Mouse (Mus musculus) hindbrain, embryonic 14.5 days (tissue): ENCODE results near the gene Ankrd65. TPM values are rescaled to one million over a fixed set of nuclear protein-coding genes. Genes with fewer than 3 reads are reported as not detected.

Experiments used
- ATAC-seq: fragments of 200-750 bp; cut with Nextera tagmentation; 2 replicates; pipeline ENCODE4 v1.8.0; 2017; ENCODE audit warnings: moderate number of reproducible peaks, mild to moderate bottlenecking, moderate TSS enrichment, moderate library complexity; ENCODE audit not compliant: low FRiP score
- DNase-seq: peaks from one replicate; pipeline ENCODE4 v3.0.0-alpha.2; 2015; ENCODE audit warnings: low spot score
- H3K27ac ChIP-seq: fragments of 300-500 bp; sonication (generic); 2 replicates; pipeline ENCODE4 v1.5.1; 2014; ENCODE audit warnings: mild to moderate bottlenecking, moderate library complexity
- H3K27me3 ChIP-seq: fragments of 300-500 bp; sonication (generic); 2 replicates; pipeline ENCODE4 v1.6.1; 2014; ENCODE audit warnings: mild to moderate bottlenecking, low read length, mixed read lengths; ENCODE audit not compliant: control insufficient read depth, insufficient read depth
- H3K36me3 ChIP-seq: fragments of 300-500 bp; sonication (generic); replicated peaks from 2 replicates; pipeline ENCODE4 v1.6.1; 2014; ENCODE audit not compliant: control insufficient read depth, insufficient read depth
- H3K4me1 ChIP-seq: fragments of 300-500 bp; sonication (generic); replicated peaks from 2 replicates; pipeline ENCODE4 v1.6.1; 2014; ENCODE audit warnings: antibody characterized with exemption, low read length, mixed read lengths; ENCODE audit not compliant: control insufficient read depth, insufficient read depth
- H3K4me2 ChIP-seq: fragments of 300-500 bp; sonication (generic); replicated peaks from 2 replicates; pipeline ENCODE4 v1.6.1; 2014; ENCODE audit warnings: mild to moderate bottlenecking, moderate library complexity
- H3K4me3 ChIP-seq: fragments of 300-500 bp; sonication (generic); replicated peaks from 2 replicates; pipeline ENCODE4 v1.5.1; 2014; ENCODE audit warnings: mild to moderate bottlenecking, low read length
- H3K9ac ChIP-seq: fragments of 300-500 bp; sonication (generic); 2 replicates; pipeline ENCODE4 v1.6.1; 2014
- H3K9me3 ChIP-seq: fragments of 300-500 bp; sonication (generic); 2 replicates; pipeline ENCODE4 v1.6.1; 2016; ENCODE audit warnings: low read length; ENCODE audit not compliant: control insufficient read depth
- WGBS: fragments of 180-500 bp; shearing (Covaris S2); extraction: QIAGEN DNeasy Blood & Tissue Kit; methylation state at CpG from one replicate; pipeline ENCODE4 v1.1.7; 2014; 5-methylcytosine and 5-hydroxymethylcytosine counted together
- polyA plus RNA-seq: library from polyadenylated mRNA; unstranded; fragments of >200 nt; fragmentation: Nextera tagmentation; extraction: Ambion mirVana; gene quantifications from 2 replicates; pipeline ENCODE4 v1.2.1, GENCODE M21; 2014

The Ankrd65 gene
- polyA plus RNA-seq, 1 experiment from 2014 or later: not detected

DNA sequence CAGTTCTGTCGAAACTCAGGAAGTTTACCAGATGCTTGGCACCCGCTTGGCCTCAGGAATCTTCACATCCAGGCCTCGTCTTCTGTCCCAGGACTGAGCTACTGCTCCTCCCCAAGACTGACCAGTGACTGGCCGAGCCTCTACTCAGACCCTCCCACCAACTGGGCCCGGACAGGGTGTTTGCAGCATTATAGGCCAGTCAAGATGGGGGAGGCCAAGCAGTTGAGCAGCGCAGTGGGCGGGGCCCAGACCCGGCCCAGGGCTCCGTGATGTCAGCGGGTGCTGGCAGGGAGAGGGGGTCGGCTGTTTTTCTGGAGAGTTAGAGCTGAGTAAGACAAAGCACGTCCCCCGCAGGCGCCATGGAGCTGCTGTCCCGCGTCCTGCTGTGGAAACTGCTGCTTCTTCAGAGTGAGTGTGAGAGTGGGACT, 49.3 kb downstream of the Ankrd65 start, which contains the start of gene Mxra8:
TSS of gene Mxra8 (plus strand) at position 198 of the 428 bp plus-strand sequence.
- Histone ChIP-seq H3K4me1 (peaks cover 7% of the 10 kb centered on the region), H3K4me2 (peak within 1 kb of the TSS; percentile 54), H3K4me3 (peak within 1 kb of the TSS; percentile 25), H3K9me3 (no peaks in the 10 kb centered on the region), H3K36me3 (no peaks in the 10 kb centered on the region), H3K27ac (no peak within 1 kb of the TSS; the same call in 1 of the 2 replicates), H3K9ac (peak within 1 kb of the TSS; percentile 51), H3K27me3 (peaks cover 9% of the 10 kb centered on the region; the same call in 1 of the 2 replicates)
- WGBS: 4% methylated on average over 16 of the region's 16 CpGs
- ATAC-seq (peak; percentile 53; the same call in 1 of the 2 replicates), DNase-seq (no peak)

DNA sequence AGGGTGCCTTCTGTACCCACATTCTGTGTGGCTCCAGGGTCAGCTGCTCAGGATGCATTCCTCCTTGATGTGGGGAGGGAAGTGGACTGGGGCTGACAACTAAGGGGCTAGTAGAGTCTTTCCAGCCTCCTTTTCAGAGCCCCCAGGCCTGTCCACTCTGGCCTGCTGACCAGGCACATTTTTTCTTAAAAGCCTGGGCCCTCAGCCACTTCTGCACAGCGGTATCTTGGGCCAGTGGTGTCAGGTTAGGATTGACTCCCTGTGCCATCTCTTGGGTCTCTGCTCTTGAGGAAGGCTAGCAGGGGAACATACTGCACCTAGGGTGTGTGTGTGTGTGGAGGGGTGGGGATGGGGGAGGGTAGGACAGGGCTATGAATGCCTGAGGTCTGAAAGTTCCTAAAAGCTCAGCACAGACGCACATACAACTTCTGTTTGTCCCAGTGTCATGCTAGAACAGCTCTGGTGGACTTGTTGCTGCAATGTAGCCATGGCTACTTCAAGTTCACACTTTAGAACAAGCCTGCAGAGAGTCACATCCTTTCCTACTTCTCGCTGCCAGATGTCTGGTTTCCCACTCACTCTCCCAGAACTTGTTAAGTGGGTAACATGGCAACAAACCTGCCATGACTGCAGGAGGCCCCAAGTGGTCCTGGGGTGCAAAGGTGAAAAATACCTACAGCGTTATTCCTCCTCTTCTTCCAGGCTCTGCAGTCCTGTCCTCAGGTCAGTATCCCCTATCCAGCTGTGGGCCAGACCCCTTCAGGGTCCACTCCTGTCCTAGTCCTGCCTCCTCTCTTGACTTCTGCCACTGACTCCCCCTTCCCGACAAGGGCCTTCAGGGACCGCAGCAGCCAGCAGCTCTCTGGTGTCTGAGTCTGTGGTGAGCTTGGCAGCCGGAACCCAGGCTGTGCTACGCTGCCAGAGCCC, 50.1 kb downstream of the Ankrd65 start:
- ATAC-seq (0 out of 2 replicates have a peak, but pooled peaks have one; percentile 6), DNase-seq (no peak)
- WGBS: 13% methylated on average over 8 of the region's 8 CpGs
- Histone ChIP-seq H3K4me2 (peak overlapping the region; percentile 54), H3K4me1 (peaks cover 7% of the 10 kb centered on the region), H3K27ac (no peak overlapping the region; the same call in 1 of the 2 replicates), H3K36me3 (no peaks in the 10 kb centered on the region), H3K27me3 (peaks cover 9% of the 10 kb centered on the region; the same call in 1 of the 2 replicates), H3K9me3 (no peaks in the 10 kb centered on the region), H3K9ac (peak overlapping the region; percentile 51), H3K4me3 (peak overlapping the region; percentile 25)

DNA sequence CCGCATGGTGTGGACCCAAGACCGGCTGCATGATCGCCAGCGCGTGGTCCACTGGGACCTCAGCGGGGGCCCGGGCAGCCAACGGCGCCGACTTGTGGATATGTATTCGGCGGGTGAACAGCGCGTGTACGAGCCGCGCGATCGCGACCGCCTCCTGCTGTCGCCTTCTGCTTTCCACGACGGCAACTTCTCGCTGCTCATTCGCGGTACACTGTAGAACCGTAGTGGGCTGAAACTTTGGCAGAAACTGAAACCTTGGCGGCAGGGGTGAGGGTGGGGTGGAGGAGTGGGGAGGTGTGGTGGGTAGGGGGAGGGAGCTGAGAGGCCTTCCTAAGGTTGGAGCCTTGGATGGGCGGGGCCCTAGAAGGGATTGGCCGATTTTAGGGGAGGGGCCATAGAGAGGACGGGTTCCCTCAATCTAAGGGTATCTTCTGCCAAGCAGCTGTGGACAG, 50.8 kb downstream of the Ankrd65 start:
- H3K27ac ChIP-seq: no peak overlapping the region
- H3K4me1 ChIP-seq: peaks cover 7% of the 10 kb centered on the region
- under 1% methylated on average over 32 of the region's 32 CpGs for WGBS
- peak overlapping the region; percentile 54 for H3K4me2 ChIP-seq
- H3K9me3 ChIP-seq: no peaks in the 10 kb centered on the region
- DNase-seq: no peak
- H3K9ac ChIP-seq: peak overlapping the region; percentile 50; the same call in 1 of the 2 replicates
- peak overlapping the region; percentile 25 for H3K4me3 ChIP-seq
- no peaks in the 10 kb centered on the region for H3K36me3 ChIP-seq
- H3K27me3 ChIP-seq: peaks cover 9% of the 10 kb centered on the region; the same call in 1 of the 2 replicates
- peak; percentile 39 for ATAC-seq

GRCm38 (mm10) chr4:155841651-155842270, 51.5 kb downstream of the Ankrd65 start:
- peaks cover 9% of the 10 kb centered on the region; the same call in 1 of the 2 replicates for H3K27me3 ChIP-seq
- no peak overlapping the region for H3K27ac ChIP-seq
- no peak overlapping the region for H3K9ac ChIP-seq
- peaks cover 11% of the 10 kb centered on the region for H3K4me1 ChIP-seq
- DNase-seq (no peak), ATAC-seq (no peak)
- no peaks in the 10 kb centered on the region for H3K36me3 ChIP-seq
- H3K9me3 ChIP-seq: no peaks in the 10 kb centered on the region
- WGBS: 38% methylated on average over 38 of the region's 38 CpGs
- no peak overlapping the region for H3K4me3 ChIP-seq
- H3K4me2 ChIP-seq: peak overlapping the region; percentile 54; the same call in 1 of the 2 replicates

GRCm38 (mm10) chr4:155843231-155843630, 53.0 kb downstream of the Ankrd65 start:
- Histone ChIP-seq H3K27ac (no peak overlapping the region), H3K4me2 (no peak overlapping the region), H3K4me1 (peaks cover 17% of the 10 kb centered on the region), H3K27me3 (peaks cover 9% of the 10 kb centered on the region; the same call in 1 of the 2 replicates), H3K9ac (no peak overlapping the region), H3K36me3 (no peaks in the 10 kb centered on the region), H3K4me3 (no peak overlapping the region), H3K9me3 (no peaks in the 10 kb centered on the region)
- ATAC-seq (no peak), DNase-seq (no peak)
- 86% methylated on average over 5 of the region's 5 CpGs for WGBS

- 3% methylated on average over 49 of the region's 65 CpGs for WGBS
These were observed 56.8 kb downstream of the Ankrd65 start, which contains the start of gene Dvl1 for GRCm38 (mm10) chr4:155846871-155847578. Gene Dvl1 (plus strand): TSS chr4:155847402.

DNA sequence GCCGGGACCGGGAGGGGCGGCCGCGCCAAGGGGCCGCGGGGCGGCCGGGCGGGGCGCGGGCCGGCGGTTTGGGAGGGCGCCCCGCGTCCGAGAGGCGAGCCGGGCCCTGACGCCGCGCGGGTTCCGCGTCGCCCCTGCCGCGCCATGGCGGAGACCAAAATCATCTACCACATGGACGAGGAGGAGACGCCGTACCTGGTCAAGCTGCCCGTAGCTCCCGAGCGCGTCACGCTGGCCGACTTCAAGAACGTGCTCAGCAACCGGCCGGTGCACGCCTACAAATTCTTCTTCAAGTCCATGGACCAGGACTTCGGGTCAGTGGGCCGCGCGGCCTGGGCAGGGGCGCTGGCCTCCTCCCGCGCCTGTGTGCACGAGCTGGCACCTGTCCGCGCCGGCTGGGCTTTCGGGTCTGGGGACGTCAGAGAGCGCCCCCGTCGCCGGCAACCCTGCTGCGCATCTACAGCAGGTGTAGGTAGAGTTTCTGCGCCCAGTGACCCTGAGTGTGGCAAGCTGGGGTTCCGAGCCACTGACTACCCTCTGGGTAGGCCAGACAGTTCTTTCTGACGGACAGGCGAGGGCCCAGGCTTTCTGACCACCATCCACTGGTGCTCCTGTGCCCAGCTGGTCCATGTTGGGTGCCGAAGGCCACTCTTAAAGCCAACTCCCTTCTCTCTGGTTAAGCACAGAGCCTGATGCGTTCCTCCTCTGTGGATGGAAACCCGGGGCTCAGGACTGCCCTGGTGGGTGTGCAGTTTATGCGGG, 57.5 kb downstream of the Ankrd65 start:
- Histone ChIP-seq H3K27ac (peak overlapping the region; percentile 84), H3K9ac (peak overlapping the region; percentile 95), H3K4me1 (peaks cover 32% of the 10 kb centered on the region), H3K4me3 (peak overlapping the region; percentile 94), H3K36me3 (no peaks in the 10 kb centered on the region), H3K4me2 (peak overlapping the region; percentile 68), H3K9me3 (no peaks in the 10 kb centered on the region), H3K27me3 (no peaks in the 10 kb centered on the region)
- WGBS: 1% methylated on average over 48 of the region's 69 CpGs
- peak; percentile 33 for DNase-seq
- ATAC-seq: peak; percentile 22

More at GRCm38 (mm10) chr4:155846871-155847578, 56.8 kb downstream of the Ankrd65 start, which contains the start of gene Dvl1:
- ATAC-seq (peak; percentile 84), DNase-seq (peak; percentile 96)
- Histone ChIP-seq H3K9ac (peak within 1 kb of the TSS; percentile 95), H3K27ac (peak within 1 kb of the TSS; percentile 84), H3K4me3 (peak within 1 kb of the TSS; percentile 94), H3K9me3 (no peaks in the 10 kb centered on the region), H3K27me3 (peaks cover under 1% of the 10 kb centered on the region; the same call in 1 of the 2 replicates), H3K4me1 (peaks cover 32% of the 10 kb centered on the region), H3K36me3 (no peaks in the 10 kb centered on the region), H3K4me2 (peak within 1 kb of the TSS; percentile 68)

GRCm38 (mm10) chr4:155848434-155849095, 58.3 kb downstream of the Ankrd65 start:
- H3K36me3 ChIP-seq: no peaks in the 10 kb centered on the region
- peak overlapping the region; percentile 68 for H3K4me2 ChIP-seq
- DNase-seq: no peak
- H3K27me3 ChIP-seq: no peaks in the 10 kb centered on the region
- WGBS: 64% methylated on average over 7 of the region's 7 CpGs
- peaks cover 32% of the 10 kb centered on the region for H3K4me1 ChIP-seq
- ATAC-seq: no peak
- peak overlapping the region; percentile 94 for H3K4me3 ChIP-seq
- H3K9me3 ChIP-seq: no peaks in the 10 kb centered on the region
- H3K27ac ChIP-seq: no peak overlapping the region
- H3K9ac ChIP-seq: peak overlapping the region; percentile 95
